Mouse (Mus musculus) adrenal gland, postnatal 14 days (tissue): ENCODE measurements around the gene Gm42674. TPM values are rescaled to one million over a fixed set of nuclear protein-coding genes. Genes with fewer than 3 reads are reported as not detected.

Source experiments
- DNase-seq: peaks from one replicate; pipeline ENCODE4 v3.0.0; 2021; ENCODE audit warnings: mixed read lengths
- total RNA-seq: library from RNA; stranded (reverse); gene quantifications from 2 replicates; pipeline ENCODE4 v1.2.3, GENCODE M21; 2021

The Gm42674 gene
- total RNA-seq, 1 experiment from 2014 or later: not detected

GRCm38 (mm10) chr3:90625496-90625895 lies 23.8 kb downstream of the Gm42674 start:
- DNase-seq: no peak

- DNase-seq: no peak
Measured at GRCm38 (mm10) chr3:90626266-90627021, 24.7 kb downstream of the Gm42674 start.

GRCm38 (mm10) chr3:90627366-90627765 lies 25.7 kb downstream of the Gm42674 start:
- DNase-seq: no peak

GRCm38 (mm10) chr3:90627807-90628206 lies 26.1 kb downstream of the Gm42674 start:
- no peak for DNase-seq

GRCm38 (mm10) chr3:90629298-90629697 lies 27.6 kb downstream of the Gm42674 start:
- DNase-seq: no peak

GRCm38 (mm10) chr3:90631984-90632383 lies 30.3 kb downstream of the Gm42674 start:
- DNase-seq: no peak

- DNase-seq: no peak
Measured at GRCm38 (mm10) chr3:90638511-90639275, 37.0 kb downstream of the Gm42674 start.

- peak; percentile 28 for DNase-seq
Measured at GRCm38 (mm10) chr3:90639511-90640154, 37.9 kb downstream of the Gm42674 start.

GRCm38 (mm10) chr3:90640981-90641380 lies 39.3 kb downstream of the Gm42674 start:
- no peak for DNase-seq

GRCm38 (mm10) chr3:90644220-90644619 lies 42.5 kb downstream of the Gm42674 start:
- peak; percentile 77 for DNase-seq

GRCm38 (mm10) chr3:90647291-90647690 lies 45.6 kb downstream of the Gm42674 start:
- DNase-seq: no peak

GRCm38 (mm10) chr3:90648981-90649380 lies 47.3 kb downstream of the Gm42674 start:
- DNase-seq: no peak

GRCm38 (mm10) chr3:90649832-90650231 lies 48.1 kb downstream of the Gm42674 start:
- DNase-seq: no peak

- peak; percentile 81 for DNase-seq
Measured at GRCm38 (mm10) chr3:90652878-90653508, 51.3 kb downstream of the Gm42674 start.

- DNase-seq: no peak
Measured at GRCm38 (mm10) chr3:90653717-90654116, 52.0 kb downstream of the Gm42674 start, which contains the start of gene S100a7a. S100a7a (plus strand) TSS chr3:90654017.

Other genes with a start within 250 kb of the Gm42674 start
- gene Slc27a3, start 212.0 kb upstream of the Gm42674 start, total RNA-seq: 73.1 and 86.4 TPM in 2 replicates
- gene Ints3, start 168.3 kb upstream of the Gm42674 start, total RNA-seq: 59.5 and 62.4 TPM in 2 replicates
- gene Npr1, start 136.0 kb upstream of the Gm42674 start, total RNA-seq: 120 and 132 TPM in 2 replicates
- gene Ilf2, start 125.8 kb upstream of the Gm42674 start, total RNA-seq: 54.7 and 66.2 TPM in 2 replicates
- 46.1 and 49.2 TPM in 2 replicates for gene Snapin, start 110.9 kb upstream of the Gm42674 start, total RNA-seq
- 108 and 112 TPM in 2 replicates for gene Chtop, start 92.4 kb upstream of the Gm42674 start, total RNA-seq
- 294 and 337 TPM in 2 replicates for gene S100a1, start 87.5 kb upstream of the Gm42674 start, total RNA-seq
- gene S100a13, start 87.5 kb upstream of the Gm42674 start, total RNA-seq: 75.0 and 84.7 TPM in 2 replicates
- 0.56 and 0.85 TPM in 2 replicates for gene S100a14, start 75.0 kb upstream of the Gm42674 start, total RNA-seq
- 63.6 and 71.4 TPM in 2 replicates for gene S100a16, start 64.7 kb upstream of the Gm42674 start, total RNA-seq
- gene S100a3, start 41.3 kb upstream of the Gm42674 start, total RNA-seq: not detected in 2 replicates
- gene S100a2, start 11.7 kb upstream of the Gm42674 start, total RNA-seq: not detected in 2 replicates
- gene S100a4, start 1.9 kb downstream of the Gm42674 start, total RNA-seq: 9.6 and 18.7 TPM in 2 replicates
- not detected in 2 replicates for gene S100a5, start 6.6 kb downstream of the Gm42674 start, total RNA-seq
- 54.3 and 59.5 TPM in 2 replicates for gene S100a6, start 11.0 kb downstream of the Gm42674 start, total RNA-seq
- not detected in 2 replicates for gene S100a7a, start 52.1 kb downstream of the Gm42674 start, total RNA-seq
- gene S100a8, start 67.1 kb downstream of the Gm42674 start, total RNA-seq: 11.8 and 25.3 TPM in 2 replicates
- 12.2 and 30.5 TPM in 2 replicates for gene S100a9, start 93.8 kb downstream of the Gm42674 start, total RNA-seq
- gene Pglyrp4, start 125.0 kb downstream of the Gm42674 start, total RNA-seq: not detected in 2 replicates
- not detected in 2 replicates for gene Gm5849, start 176.0 kb downstream of the Gm42674 start, total RNA-seq